In the genomic region with DNA sequence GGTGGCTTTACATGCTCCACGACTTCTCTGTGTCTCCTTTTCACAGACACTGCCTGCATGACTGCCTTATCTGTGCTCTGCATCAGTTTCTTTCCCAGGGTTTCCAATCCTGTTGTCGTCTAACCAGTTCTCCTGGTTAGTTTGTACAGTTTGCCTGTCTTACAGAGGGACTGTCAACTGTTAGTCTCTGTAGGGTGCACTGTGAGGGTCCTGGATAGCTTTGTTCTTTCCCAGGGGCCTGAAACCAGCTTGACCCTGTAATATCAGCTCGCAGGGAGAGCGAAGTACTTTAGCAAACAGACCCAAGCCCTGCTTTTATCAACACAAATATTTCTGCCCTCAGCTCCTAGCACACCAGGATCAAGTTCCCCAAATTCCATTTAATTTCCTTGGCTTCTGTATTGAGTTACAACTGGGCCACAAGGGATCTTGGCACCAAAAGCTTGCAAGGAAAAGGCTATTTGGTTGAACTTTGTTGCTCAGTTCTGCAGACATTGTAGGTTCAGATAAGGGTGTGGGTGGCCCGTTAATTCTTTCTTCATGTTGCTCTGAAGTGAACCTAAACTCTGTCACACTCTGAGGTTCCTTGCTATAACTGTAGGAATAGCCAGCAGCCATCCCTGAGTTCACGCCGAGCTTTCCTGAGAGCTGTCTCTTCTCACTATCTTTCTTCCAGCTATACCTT, we compare ENCODE assay signal across 15 mouse cellular contexts. TPM values are rescaled to one million over a fixed set of nuclear protein-coding genes. Genes with fewer than 3 reads are reported as not detected.
DNase-seq lines count a peak whose midpoint lies in the region; ATAC-seq lines count a peak whose summit lies in the region.
"Had no signal": no experiment of that assay in that cellular context is flagged by ENCODE, and none has a peak within 500 bp of the region (broad histone marks: within the 10 kb centered on the region; RNA-seq: fewer than 3 reads in every experiment).

No protein-coding gene starts in this region.

- WGBS in kidney, embryonic 15.5 days: 40% methylated on average over 7 of the region's 7 CpGs

- H3K4me1 ChIP-seq in kidney, embryonic 15.5 days: peaks cover 15% of the 10 kb centered on the region
- H3K4me1 ChIP-seq: neural tube, embryonic 13.5 days had no signal

- peak; percentile 89 for DNase-seq in heart, adult 11 months
- DNase-seq in heart, postnatal 10 days: no peak
- DNase-seq in lung, postnatal 36 days: peak; percentile 43
- DNase-seq in lung, postnatal 10 days: no peak
- no peak for DNase-seq in gastrocnemius, postnatal 36 days
- DNase-seq in spleen, postnatal 10 days (ENCODE audit: low spot score in 2 of 2): no peak
- DNase-seq in spleen, postnatal 4 days (ENCODE audit: low spot score in 2 of 2): no peak
- DNase-seq: adrenal gland, adult 8-10 months; cerebellum, adult 18-20 months; gastrocnemius, postnatal 25 days; liver; thymus, postnatal 14 days had no signal

- peak; percentile 67 for ATAC-seq in kidney, embryonic 15.5 days (replicated peaks; ENCODE audit: low FRiP score)

- H3K9ac ChIP-seq in kidney, embryonic 15.5 days: no peak overlapping the region
- H3K9ac ChIP-seq: neural tube, embryonic 13.5 days had no signal

- H3K4me3 ChIP-seq in kidney, embryonic 15.5 days (replicated peaks): no peak overlapping the region
- H3K4me3 ChIP-seq: neural tube, embryonic 13.5 days had no signal

- H3K27ac ChIP-seq in kidney, embryonic 15.5 days: peak overlapping the region; percentile 86
- H3K27ac ChIP-seq: neural tube, embryonic 13.5 days had no signal

- intact Hi-C loops in heart, postnatal 10 days (cut with DNase I): no loop called here
- intact Hi-C loops in gastrocnemius, postnatal 36 days (cut with DNase I): no loop called here

- no peaks in the 10 kb centered on the region for H3K36me3 ChIP-seq in kidney, embryonic 15.5 days
- H3K36me3 ChIP-seq: neural tube, embryonic 13.5 days had no signal

- H3K9me3 ChIP-seq in kidney, embryonic 15.5 days (replicated peaks): no peaks in the 10 kb centered on the region
- H3K9me3 ChIP-seq: neural tube, embryonic 13.5 days had no signal

- H3K27me3 ChIP-seq in kidney, embryonic 15.5 days: no peaks in the 10 kb centered on the region
- H3K27me3 ChIP-seq: neural tube, embryonic 13.5 days had no signal

- H3K4me2 ChIP-seq in kidney, embryonic 15.5 days: no peak overlapping the region
- H3K4me2 ChIP-seq: neural tube, embryonic 13.5 days had no signal

RNA-seq across cellular contexts. Expression of gene Pbp2, which starts 5.5 kb away (rescaled TPM):
- total RNA-seq in heart, postnatal 10 days (2021): not detected
- polyA plus RNA-seq in kidney, embryonic 15.5 days (2015; fragmentation: Nextera tagmentation; extraction: Ambion mirVana): 0.16 and 0.17 TPM in 2 replicates
- not detected for total RNA-seq in gastrocnemius, postnatal 36 days (2021)
- total RNA-seq: adrenal gland, adult 8-10 months; gastrocnemius, postnatal 25 days had no signal
- polyA plus RNA-seq: forebrain, embryonic 11.5 days had no signal

RNA-seq across cellular contexts. Expression of gene Gsg1, which starts 50.6 kb away (rescaled TPM):
- under 1 TPM; 0.32 to 0.89 TPM for total RNA-seq in heart, postnatal 10 days (2021)
- 0.63 and 0.71 TPM in 2 replicates for polyA plus RNA-seq in kidney, embryonic 15.5 days (2015; fragmentation: Nextera tagmentation; extraction: Ambion mirVana)
- total RNA-seq in gastrocnemius, postnatal 36 days (2021): not detected
- total RNA-seq: adrenal gland, adult 8-10 months; gastrocnemius, postnatal 25 days had no signal

RNA-seq across cellular contexts. Expression of gene Emp1, which starts 57.6 kb away (rescaled TPM):
- total RNA-seq in heart, postnatal 10 days (2021): 100 to 1,000 TPM; 192 to 206 TPM
- 54.3 and 60.3 TPM in 2 replicates for polyA plus RNA-seq in kidney, embryonic 15.5 days (2015; fragmentation: Nextera tagmentation; extraction: Ambion mirVana)
- total RNA-seq in gastrocnemius, postnatal 36 days (2021): 10 to 100 TPM; 25.5 to 34.9 TPM

Comparison
In these comparisons a context has a peak if more than half of its experiments do, and no peak if none do; other contexts are left out.
1. DNase-seq: peak in heart, adult 11 months (single experiment) and lung, postnatal 36 days (single experiment); none in heart, postnatal 10 days (0 of 2), lung, postnatal 10 days (single experiment), gastrocnemius, postnatal 36 days (0 of 2), spleen, postnatal 10 days (0 of 2) and spleen, postnatal 4 days (0 of 2).
2. RNA of gene Emp1, which starts 57.6 kb away (total RNA-seq): 192 to 206 TPM in heart, postnatal 10 days; 25.5 to 34.9 TPM in gastrocnemius, postnatal 36 days; every median in the first group is over 4 times any median in the second.